Comparison of ENCODE assay signal across 10 mouse cellular contexts in the genomic region with DNA sequence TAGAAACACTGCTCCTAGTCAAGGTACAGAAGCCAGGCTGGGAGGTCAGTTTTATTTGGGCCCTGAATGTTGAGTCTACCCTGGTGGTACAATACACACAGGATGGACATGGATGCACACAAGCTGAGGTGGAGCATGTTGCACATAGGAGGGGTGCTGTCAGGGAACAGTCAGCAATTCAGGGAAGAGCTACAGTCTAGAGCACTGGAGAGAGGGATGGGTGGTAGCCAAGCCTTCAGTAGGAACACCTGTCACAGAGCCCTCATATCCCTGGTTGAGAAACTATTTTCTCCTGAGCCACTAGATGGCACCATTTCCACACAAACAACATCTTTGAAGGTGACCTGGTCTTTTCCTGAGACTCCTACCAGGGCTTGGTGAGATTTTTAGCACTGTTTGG. TPM values are rescaled to one million over a fixed set of nuclear protein-coding genes. Genes with fewer than 3 reads are reported as not detected.
DNase-seq lines count a peak whose midpoint lies in the region; ATAC-seq and TF ChIP-seq lines count a peak whose summit lies in the region.
"Had no signal": no experiment of that assay in that cellular context is flagged by ENCODE, and none has a peak within 500 bp of the region (broad histone marks: within the 10 kb centered on the region; RNA-seq: fewer than 3 reads in every experiment).

No protein-coding gene starts in this region.

- ATAC-seq in erythroblast, adult 5-6 weeks (replicated peaks; ENCODE audit: low FRiP score, poor library complexity, severe bottlenecking) = no peak

- TF ChIP-seq POLR2A in brain, embryonic 14.5 days (IDR thresholded peaks at IDR 0.05; ENCODE audit: borderline replicate concordance, extremely low read depth, insufficient read depth, insufficient read length, poor library complexity, severe bottlenecking) = no peak

- TF ChIP-seq CTCF in brain, embryonic 14.5 days (IDR thresholded peaks at IDR 0.05; ENCODE audit: borderline replicate concordance, extremely low read depth, insufficient read depth, insufficient read length) = peak; percentile 77; the same call in 1 of the 2 replicates

- peak; percentile 38 to 66 for DNase-seq in layer of hippocampus, adult 18-20 months (ENCODE audit: low spot score in 2 of 2)
- no peak for DNase-seq in layer of hippocampus, adult 9-10 months (ENCODE audit: low spot score)
- DNase-seq in brain, embryonic 14.5 days (ENCODE audit: low read depth) = peak; percentile 89
- peak; percentile 13 for DNase-seq in fibroblast of lung, adult 2 months (ENCODE audit: low read depth)
- DNase-seq in kidney, adult 8-10 months = peak; percentile 6 to 9
- peak; percentile 12 for DNase-seq in lung, postnatal 25 days (ENCODE audit: low spot score)
- DNase-seq in splenic B cell, adult 2 months (ENCODE audit: low read depth, low spot score) = peak; percentile 1

- H3K36me3 ChIP-seq in splenic B cell, adult 2 months (ENCODE audit: control insufficient read depth, insufficient read depth, low read length, poor library complexity, severe bottlenecking) = no peaks in the 10 kb centered on the region
- H3K36me3 ChIP-seq: embryonic facial prominence, embryonic 15.5 days had no signal

- no peaks in the 10 kb centered on the region for H3K27me3 ChIP-seq in splenic B cell, adult 2 months (ENCODE audit: control insufficient read depth, insufficient read depth, low read length, poor library complexity, severe bottlenecking)
- H3K27me3 ChIP-seq: embryonic facial prominence, embryonic 15.5 days had no signal

RNA-seq across cellular contexts. Expression of a gene that starts 13.1 kb away (rescaled TPM):
- total RNA-seq in layer of hippocampus, adult 18-20 months (2021) = under 1 TPM in 1 of 2 experiments, not detected in 1; 0.54 TPM
- 0.14 TPM in 1 of 2 replicates, not detected in the other for polyA plus RNA-seq in brain, embryonic 14.5 days (2012; rRNA removed)
- not detected in 2 replicates for total RNA-seq in erythroblast, adult 5-6 weeks (2015; ENCODE audit: low replicate concordance)
- not detected in 2 replicates for total RNA-seq in erythroblast, adult 5-6 weeks (2017; ENCODE audit: low replicate concordance)
- polyA plus RNA-seq: embryonic facial prominence, embryonic 15.5 days; myocyte had no signal
